ENCODE assay signal across 8 mouse cellular contexts in the genomic region with DNA sequence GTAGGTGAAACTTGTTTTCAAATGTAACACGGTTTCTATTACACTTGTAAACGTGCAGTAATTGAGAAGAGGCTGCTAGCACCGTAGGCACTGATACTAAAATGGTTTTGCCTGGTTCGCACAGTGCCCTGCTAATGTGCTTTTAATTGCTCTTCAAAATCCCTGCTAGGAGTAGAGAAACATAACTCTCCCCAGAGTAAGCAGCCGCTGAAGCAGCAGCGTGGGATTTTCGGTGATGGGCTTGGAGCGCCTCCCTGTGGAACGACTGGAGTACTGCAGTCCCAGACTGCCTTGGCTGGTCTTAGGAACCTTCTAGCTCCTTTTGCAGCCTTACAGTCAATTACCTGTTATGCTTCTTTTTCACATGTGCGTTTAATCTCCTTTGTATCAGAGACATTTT.
A peak's percentile ranks its signal among the peaks of the same experiment; 100 is the strongest.
DNase-seq lines count a peak whose midpoint lies in the region; ATAC-seq and TF ChIP-seq lines count a peak whose summit lies in the region.

No protein-coding gene starts in this region.

- H3K9me3 ChIP-seq in forebrain, postnatal 0 days (ENCODE audit: low read length) = no peaks in the 10 kb centered on the region

- DNase-seq in adrenal gland, postnatal 14 days = peak; percentile 45
- DNase-seq in adrenal gland, postnatal 4 days (ENCODE audit: low spot score in 2 of 2) = no peak
- DNase-seq in thymus, postnatal 0 days (ENCODE audit: low spot score) = peak; percentile 2
- DNase-seq in thymus, postnatal 36 days = no peak
- peak; percentile 89 for DNase-seq in forebrain, postnatal 0 days
- peak; percentile 46 for DNase-seq in left cerebral cortex, adult 11 months (ENCODE audit: low spot score)
- no peak for DNase-seq in thymus, adult 2 months

- ATAC-seq in forebrain, postnatal 0 days = peak; percentile 89

- TF ChIP-seq CTCF in forebrain, postnatal 0 days (IDR thresholded peaks at IDR 0.05; ENCODE audit: low read depth) = peak; percentile 93
- TF ChIP-seq CTCF in olfactory bulb, adult 2 months (IDR thresholded peaks at IDR 0.05; ENCODE audit: insufficient read depth, low read depth, low read length) = peak; percentile 80
- TF ChIP-seq CTCF in thymus, adult 2 months (IDR thresholded peaks at IDR 0.05; ENCODE audit: borderline replicate concordance, control insufficient read depth, extremely low read depth, insufficient read depth, low read length, poor library complexity) = no peak

- no peak overlapping the region for H3K9ac ChIP-seq in forebrain, postnatal 0 days

- no peak overlapping the region for H3K4me2 ChIP-seq in forebrain, postnatal 0 days (ENCODE audit: low read depth)

- 10% methylated on average over 10 of the region's 10 CpGs for WGBS in forebrain, postnatal 0 days
- WGBS in olfactory bulb, adult 2 months = 9% methylated on average over 10 of the region's 10 CpGs
- WGBS in thymus, adult 2 months = 32% methylated on average over 10 of the region's 10 CpGs

- no peak overlapping the region for H3K27ac ChIP-seq in forebrain, postnatal 0 days (ENCODE audit: low read depth, low read length)
- no peak overlapping the region for H3K27ac ChIP-seq in olfactory bulb, adult 2 months (ENCODE audit: insufficient read depth, low read depth, low read length)
- H3K27ac ChIP-seq in thymus, adult 2 months (ENCODE audit: control insufficient read depth, insufficient read depth, low read length) = no peak overlapping the region

- no peak for TF ChIP-seq POLR2A in olfactory bulb, adult 2 months (IDR thresholded peaks at IDR 0.05; ENCODE audit: insufficient read depth, low read depth, low read length)
- TF ChIP-seq POLR2A in thymus, adult 2 months (IDR thresholded peaks at IDR 0.05; ENCODE audit: control insufficient read depth, extremely low read depth, insufficient read depth, low read length, poor library complexity) = no peak

- H3K36me3 ChIP-seq in forebrain, postnatal 0 days (ENCODE audit: insufficient read depth) = no peaks in the 10 kb centered on the region
- no peaks in the 10 kb centered on the region for H3K36me3 ChIP-seq in thymus, adult 2 months (ENCODE audit: control insufficient read depth, insufficient read depth, low read length)

- no peaks in the 10 kb centered on the region for H3K27me3 ChIP-seq in forebrain, postnatal 0 days (ENCODE audit: insufficient read depth, low read length)
- H3K27me3 ChIP-seq in thymus, adult 2 months (ENCODE audit: control insufficient read depth, insufficient read depth, low read length) = no peaks in the 10 kb centered on the region

- no peak overlapping the region for H3K4me3 ChIP-seq in forebrain, postnatal 0 days (ENCODE audit: low read depth, low read length)
- no peak overlapping the region for H3K4me3 ChIP-seq in olfactory bulb, adult 2 months (ENCODE audit: insufficient read depth, low read depth, low read length)
- H3K4me3 ChIP-seq in thymus, adult 2 months (ENCODE audit: control insufficient read depth, insufficient read depth, low read length) = no peak overlapping the region

- H3K4me1 ChIP-seq in forebrain, postnatal 0 days (ENCODE audit: insufficient read depth) = no peaks in the 10 kb centered on the region
- no peaks in the 10 kb centered on the region for H3K4me1 ChIP-seq in olfactory bulb, adult 2 months (ENCODE audit: control insufficient read depth, insufficient read depth, low read length)
- H3K4me1 ChIP-seq in thymus, adult 2 months (replicated peaks; ENCODE audit: control insufficient read depth, insufficient read depth, low read length) = no peaks in the 10 kb centered on the region

Comparison
In these comparisons a context has a peak if more than half of its experiments do, and no peak if none do; other contexts are left out.
1. DNase-seq: peak in adrenal gland, postnatal 14 days (single experiment), thymus, postnatal 0 days (single experiment), forebrain, postnatal 0 days (single experiment) and left cerebral cortex, adult 11 months (single experiment); none in adrenal gland, postnatal 4 days (0 of 2), thymus, postnatal 36 days (0 of 2) and thymus, adult 2 months (single experiment).